Mouse (Mus musculus) gastrocnemius, adult 8-10 months (tissue): ENCODE results near the gene Abl2. TPM values are rescaled to one million over a fixed set of nuclear protein-coding genes. Genes with fewer than 3 reads are reported as not detected.
"Not testable (repeated sequence)": the region's sequence is repeated elsewhere in the genome, so short reads cannot be mapped to it uniquely, and the experiment has no call there.

Experiments used
- DNase-seq, 2 experiments: peaks; one replicate each; pipeline ENCODE4 v3.0.0; 2022; ENCODE audit warnings: low spot score in 2 of 2
- total RNA-seq, 4 experiments: library from RNA; stranded (reverse); gene quantifications; 2 replicates each; pipeline ENCODE4 v1.2.4; 2022

The Abl2 gene
- total RNA-seq, 4 experiments from 2014 or later: 20.6 to 27.5 (median 24.7) TPM

DNA sequence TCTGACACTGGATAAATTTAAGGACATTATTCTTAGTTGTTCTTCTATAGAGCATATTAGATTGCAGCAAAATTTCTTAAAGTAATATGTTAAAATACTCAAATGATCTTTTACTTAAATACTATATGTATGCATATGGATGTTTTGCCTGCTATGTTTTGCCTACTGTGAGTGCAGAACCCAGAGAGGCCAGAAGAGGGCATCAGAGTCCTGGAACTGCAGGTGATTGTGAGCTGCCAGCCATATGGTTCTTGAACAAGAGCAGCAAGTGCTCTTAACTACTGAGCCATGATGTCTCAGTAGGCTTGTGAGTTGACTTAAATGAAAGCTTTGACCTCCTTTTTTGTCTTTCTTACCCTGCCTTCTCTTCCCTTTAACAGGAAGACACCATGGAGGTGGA is 72.4 kb downstream of the Abl2 start:
- no peak for DNase-seq

- DNase-seq: no peak
These were observed 74.5 kb downstream of the Abl2 start for GRCm38 (mm10) chr1:156633095-156633494.

- DNase-seq: no peak
These were observed 76.6 kb downstream of the Abl2 start for GRCm38 (mm10) chr1:156635148-156635547.

DNA sequence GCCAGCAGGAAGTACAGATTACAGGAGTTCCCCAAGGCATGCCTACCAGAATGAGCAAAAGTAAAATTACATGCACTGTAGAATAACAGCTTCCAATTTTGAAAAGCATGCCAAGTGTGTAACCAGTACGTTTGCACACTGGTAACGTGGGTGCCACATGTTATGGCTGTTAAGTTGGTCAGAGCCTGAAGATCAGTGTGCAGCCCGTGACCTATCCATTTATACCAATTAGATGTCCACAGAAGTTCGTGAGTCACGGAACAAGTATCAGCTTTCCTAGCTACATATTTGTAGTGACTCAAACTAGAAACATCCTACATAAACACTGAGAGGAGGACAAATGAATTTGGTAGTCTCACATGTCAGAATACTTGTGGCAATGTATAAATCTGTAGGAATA is 80.9 kb downstream of the Abl2 start:
- no peak for DNase-seq

GRCm38 (mm10) chr1:156640577-156640976 is 82.0 kb downstream of the Abl2 start:
- DNase-seq: no peak

DNA sequence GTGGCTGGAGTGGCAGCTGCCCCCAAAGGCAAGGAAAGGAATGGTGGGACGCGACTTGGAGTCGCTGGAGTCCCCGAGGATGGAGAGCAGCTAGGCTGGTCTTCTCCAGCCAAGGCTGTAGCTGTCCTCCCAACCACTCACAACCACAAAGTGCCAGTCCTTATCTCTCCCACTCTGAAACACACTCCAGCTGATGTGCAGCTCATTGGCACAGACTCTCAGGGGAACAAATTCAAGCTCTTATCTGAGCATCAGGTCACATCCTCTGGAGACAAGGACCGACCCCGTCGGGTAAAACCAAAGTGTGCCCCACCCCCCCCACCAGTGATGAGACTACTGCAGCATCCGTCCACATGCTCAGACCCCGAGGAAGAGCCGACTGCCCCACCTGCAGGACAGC is 83.2 kb downstream of the Abl2 start:
- DNase-seq: no peak

GRCm38 (mm10) chr1:156642813-156643212 is 84.2 kb downstream of the Abl2 start:
- DNase-seq: no peak

DNA sequence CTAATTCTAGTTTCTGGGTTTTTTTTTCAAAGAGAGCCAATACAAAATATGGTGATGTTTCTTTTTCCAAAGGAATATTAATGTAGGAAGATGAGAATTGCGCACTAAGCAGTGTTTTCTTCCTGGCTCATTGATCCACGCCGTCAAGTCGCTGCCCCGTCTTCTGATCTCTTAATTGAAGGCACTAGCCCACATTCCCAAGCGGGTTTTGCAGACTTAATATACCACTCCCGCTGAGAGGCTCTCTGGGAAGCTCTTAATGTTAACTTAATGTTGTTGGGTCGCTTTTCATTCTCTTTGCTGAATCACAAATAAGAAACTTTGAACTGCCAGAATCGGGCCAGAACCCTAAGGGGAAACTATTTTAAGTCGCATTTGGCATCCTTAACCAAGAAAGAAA is 85.5 kb downstream of the Abl2 start:
- DNase-seq: no peak

- no peak for DNase-seq
These were observed 86.4 kb downstream of the Abl2 start for GRCm38 (mm10) chr1:156644780-156645523.

DNA sequence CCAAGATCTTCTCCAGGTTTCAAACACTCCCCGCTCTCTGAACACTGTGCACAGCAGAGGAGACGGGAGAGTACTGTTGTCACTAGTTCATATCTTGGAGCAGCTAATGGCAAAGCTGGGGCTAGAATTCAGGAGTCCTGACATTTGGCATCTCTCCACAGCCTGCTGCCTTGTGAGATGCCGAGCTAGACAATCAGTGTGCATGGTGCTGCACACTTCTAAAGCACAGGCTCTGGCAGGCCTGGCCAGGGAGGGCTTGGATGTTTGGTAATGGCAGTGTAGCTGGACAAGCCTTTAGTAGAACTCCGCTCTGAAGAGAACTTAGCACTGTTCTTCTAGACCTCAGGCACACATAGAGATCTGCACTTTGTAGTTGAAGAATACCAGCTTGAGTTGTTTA is 87.4 kb downstream of the Abl2 start:
- DNase-seq: no peak

GRCm38 (mm10) chr1:156648705-156649104 is 90.1 kb downstream of the Abl2 start:
- no peak for DNase-seq

DNA sequence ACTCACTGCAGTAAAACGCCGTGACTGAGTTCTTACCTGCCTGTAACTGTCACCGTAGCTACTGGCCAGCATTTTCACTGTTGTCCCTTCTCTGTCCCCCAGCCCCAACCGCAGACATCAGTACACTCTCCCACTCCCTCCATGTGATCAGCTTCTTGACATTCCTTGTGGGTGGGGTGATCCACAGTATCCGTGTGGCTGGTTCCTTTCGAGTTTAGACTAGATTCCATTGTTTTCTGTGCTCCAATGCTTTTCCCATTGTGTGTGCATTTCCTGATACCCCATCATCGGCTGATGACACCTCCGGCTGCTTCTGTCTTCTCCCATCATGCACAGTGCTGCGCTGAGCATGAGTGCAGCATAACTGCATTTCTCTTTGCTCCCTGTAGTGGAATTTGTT is 92.0 kb downstream of the Abl2 start:
- no peak for DNase-seq

GRCm38 (mm10) chr1:156652189-156652822 is 93.7 kb downstream of the Abl2 start:
- DNase-seq: no peak

- no peak for DNase-seq
These were observed 96.3 kb downstream of the Abl2 start for GRCm38 (mm10) chr1:156654735-156655530.

GRCm38 (mm10) chr1:156657523-156657922 is 98.9 kb downstream of the Abl2 start:
- DNase-seq: no peak

GRCm38 (mm10) chr1:156658676-156659075 is 100.1 kb downstream of the Abl2 start:
- no peak for DNase-seq

DNA sequence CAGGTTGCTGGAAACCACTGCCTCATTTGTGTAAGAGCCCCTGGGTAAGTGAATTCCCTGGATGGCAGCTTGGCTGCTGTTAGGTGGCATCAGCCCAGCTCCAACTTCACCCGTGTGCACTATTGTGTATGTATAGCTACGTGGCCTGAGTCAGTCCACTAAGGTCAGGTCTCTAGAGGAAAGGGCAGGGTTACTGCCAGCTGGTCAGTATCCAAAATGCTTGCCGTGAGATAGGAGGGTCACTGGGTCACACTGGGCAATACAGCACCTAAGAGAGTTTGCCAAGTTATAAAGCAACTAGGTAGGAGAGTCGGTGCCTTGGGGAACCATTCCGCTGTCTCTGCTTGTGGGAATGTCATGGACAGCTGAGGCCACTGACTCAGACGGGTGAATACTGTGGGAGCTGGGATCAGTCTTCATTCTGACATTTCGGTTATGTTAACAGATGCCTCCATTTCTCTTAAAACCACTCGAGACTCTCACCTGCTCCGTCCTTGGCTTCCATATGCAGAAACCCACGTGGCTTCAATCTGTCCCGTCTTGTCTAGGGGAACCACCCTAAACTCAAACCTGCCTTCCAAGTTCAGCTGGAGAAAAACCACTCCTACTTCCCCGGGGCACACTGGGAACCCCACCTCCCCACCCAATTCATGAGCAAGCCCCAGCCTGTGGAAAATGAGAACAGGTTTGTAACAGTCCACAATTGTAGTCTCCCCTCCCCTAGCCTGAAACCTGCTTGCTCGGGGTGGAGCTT is 101.5 kb downstream of the Abl2 start:
- DNase-seq: no peak

DNA sequence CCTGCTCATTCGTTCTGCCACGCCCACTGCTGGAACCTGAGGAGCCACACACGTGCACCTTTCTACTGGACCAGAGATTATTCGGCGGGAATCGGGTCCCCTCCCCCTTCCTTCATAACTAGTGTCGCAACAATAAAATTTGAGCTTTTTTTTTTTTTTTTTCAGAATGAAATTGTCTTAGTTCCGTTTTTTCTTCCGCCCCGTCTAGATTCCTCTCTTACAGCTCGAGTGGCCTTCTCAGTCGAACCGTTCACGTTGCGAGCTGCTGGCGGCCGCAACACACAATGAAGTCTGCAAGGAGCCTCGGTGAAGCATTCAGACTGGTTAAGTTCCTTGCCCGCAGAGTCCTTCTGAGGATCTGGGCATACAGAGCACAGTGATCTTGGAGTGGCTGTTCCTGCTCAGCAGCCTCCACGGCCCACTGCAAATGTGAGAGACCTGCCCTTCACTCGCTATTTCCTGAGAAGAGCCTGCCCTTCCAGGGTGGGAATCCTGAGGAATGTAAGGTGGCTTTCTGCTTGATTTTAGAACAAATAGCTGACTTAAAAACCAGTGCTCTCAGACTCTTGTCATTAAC is 102.2 kb downstream of the Abl2 start:
- DNase-seq: not testable (repeated sequence)

DNA sequence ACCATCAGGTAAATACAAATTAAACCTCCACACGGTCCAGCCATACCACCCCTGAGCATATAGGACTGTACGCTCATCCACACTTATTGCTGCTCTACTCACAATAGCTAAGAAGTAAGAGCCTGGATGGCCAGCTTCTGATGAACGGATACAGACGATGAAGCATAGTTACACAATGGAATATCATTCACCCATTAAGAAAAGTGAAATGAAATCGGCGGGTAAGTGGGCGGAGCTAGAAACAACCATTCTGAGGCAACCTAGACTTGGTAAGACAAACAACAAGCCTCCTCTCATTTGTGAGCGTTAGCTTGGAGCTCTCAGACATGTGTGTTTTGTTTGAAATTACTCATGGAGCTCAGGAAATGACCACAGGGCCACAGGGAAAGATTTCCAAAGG is 107.2 kb downstream of the Abl2 start:
- DNase-seq: no peak

DNA sequence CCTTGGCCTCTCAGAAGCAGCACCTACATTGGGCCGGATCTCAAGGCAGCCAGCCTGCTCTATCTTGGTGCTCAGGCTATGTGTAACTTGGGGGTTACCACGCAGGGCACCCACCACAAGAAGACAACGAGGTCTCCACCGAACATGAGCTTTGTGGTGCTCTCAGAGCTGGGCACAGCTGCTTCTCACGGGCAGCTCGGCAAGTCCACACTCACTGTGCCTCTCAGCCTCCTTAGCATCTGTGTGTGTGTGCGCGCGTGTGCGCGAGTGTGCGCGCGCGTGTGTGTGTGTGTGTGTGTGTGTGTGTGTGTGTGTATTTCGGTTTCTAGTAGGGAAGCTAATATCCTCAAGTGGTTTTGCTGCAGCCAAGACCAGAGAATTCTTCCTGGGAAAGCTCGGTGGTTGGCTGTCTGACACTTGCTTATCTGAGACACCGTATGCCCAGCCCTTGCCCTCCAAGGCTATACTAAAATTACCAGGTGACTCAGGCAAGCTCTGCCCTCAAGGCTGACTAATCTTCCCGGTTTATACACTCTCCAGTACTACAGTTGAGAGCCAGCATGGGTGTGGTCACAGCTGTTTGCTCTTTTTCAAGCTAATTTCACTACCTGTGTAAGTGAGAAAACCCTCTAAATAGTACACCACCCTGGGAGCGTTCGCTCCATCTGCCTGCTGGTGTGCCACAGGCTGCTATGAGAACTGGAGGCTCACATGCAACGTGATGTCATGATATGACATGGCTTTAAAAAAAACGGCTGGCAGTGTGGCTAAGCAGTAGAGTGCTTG is 108.7 kb downstream of the Abl2 start:
- DNase-seq: no peak
